Mouse (Mus musculus) regulatory T cell (primary cell): ENCODE results near the gene Mrm3.

Experiments used
- in situ Hi-C: fragments of 300-600 bp; cut with MboI, MseI; formaldehyde crosslinking; loops from one replicate; pipeline ENCODE4 v1.15.1; 2025; ENCODE audit warnings: high pct_unique_total_duplicates

The Mrm3 gene

DNA sequence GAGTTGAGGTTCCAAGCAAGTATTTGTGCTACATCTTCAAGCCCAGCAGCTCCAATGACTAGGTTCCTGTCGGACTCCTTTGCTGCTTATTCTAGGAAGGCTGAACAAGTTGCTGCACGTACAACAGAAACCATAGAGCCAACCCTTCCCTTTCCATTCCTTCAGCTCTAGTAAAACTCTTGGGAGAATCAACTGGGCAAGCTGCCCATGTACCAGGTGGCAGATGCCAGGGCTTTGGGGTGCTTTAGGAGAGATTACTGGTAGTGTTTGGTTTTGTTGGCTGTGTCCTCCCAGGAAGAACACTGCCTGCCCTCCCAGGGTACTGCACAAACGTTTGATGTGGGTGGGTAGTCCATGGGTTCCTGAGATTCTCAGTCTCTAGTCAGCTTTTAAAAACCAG lies 8.5 kb downstream of the Mrm3 start:
- in situ Hi-C loops: no loop called here

GRCm38 (mm10) chr11:76253145-76253917 lies 9.8 kb downstream of the Mrm3 start:
- in situ Hi-C loops: no loop called here

DNA sequence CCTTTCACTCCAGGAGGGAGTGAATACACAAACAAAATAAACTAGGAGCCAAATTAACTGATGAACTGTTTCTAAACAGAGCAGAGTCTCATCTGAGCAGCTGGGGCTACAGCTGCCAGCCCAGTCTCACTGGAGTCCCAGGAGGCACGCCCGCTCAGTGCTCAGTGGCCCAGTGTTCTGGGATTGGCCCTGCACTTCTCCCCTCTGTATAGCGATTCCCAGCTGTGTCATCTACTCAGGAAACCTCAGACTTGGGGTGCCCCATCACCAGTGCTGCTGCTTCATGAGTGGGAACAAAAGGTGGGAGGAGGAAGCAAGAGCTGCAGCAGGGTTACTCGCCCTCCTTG lies 10.4 kb downstream of the Mrm3 start:
- in situ Hi-C loops: no loop called here

DNA sequence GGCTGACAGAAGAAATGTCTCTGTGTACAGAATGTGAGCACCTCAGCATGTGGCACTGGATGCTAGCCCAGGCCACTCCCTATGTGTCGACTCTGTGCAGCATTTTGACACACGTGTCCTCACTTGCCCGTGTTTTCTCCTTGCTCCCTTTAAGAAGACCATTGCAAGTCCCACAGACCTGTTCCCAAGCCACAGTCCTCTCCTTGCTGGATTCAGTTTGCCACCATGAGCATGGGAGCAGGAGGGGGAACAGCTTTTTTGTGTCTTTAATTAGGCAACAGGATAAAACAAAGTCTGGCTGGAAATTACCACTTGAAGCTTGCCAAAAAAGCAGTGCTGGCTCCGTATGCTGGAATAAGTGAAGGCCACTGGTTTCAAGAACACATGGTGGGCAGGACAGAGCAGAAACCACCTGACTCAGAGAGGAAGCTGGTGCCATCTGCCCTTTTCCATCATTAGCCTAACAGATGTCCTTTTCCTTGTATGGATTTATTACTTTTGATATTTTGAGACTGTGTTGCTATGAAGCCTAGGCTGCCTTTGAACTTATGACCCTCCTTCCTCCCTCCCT lies 12.0 kb downstream of the Mrm3 start:
- in situ Hi-C loops: loop anchor here (5.0 kb wide), 1 partner anchor 152 kb away; the partner anchor contains the start of gene Timm22

DNA sequence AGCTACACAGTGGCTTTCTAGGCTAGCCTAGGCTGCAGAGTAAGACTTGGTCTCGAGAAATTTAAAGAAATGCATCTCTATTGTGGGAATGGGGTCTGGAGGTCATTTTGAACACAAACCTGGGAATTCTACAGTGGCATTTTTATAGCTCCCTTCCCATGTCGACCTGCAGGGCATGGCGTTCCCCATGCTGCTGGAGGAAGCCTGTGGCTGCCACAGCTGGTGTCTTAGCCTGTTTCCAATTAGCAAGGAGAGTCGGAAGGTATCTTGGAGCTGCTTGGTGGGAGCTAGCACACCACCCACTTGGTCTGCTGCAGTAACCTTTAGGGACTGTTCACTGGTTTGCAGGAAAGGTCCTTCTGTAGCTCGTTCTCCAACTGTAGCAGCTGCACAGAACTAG lies 12.6 kb downstream of the Mrm3 start:
- in situ Hi-C loops: loop anchor here (5.0 kb wide), 1 partner anchor 151 kb away; the partner anchor contains the start of gene Timm22

GRCm38 (mm10) chr11:76257386-76257785 lies 13.9 kb downstream of the Mrm3 start:
- in situ Hi-C loops: loop anchor here (5.0 kb wide), 1 partner anchor 150 kb away; the partner anchor contains the start of gene Timm22

DNA sequence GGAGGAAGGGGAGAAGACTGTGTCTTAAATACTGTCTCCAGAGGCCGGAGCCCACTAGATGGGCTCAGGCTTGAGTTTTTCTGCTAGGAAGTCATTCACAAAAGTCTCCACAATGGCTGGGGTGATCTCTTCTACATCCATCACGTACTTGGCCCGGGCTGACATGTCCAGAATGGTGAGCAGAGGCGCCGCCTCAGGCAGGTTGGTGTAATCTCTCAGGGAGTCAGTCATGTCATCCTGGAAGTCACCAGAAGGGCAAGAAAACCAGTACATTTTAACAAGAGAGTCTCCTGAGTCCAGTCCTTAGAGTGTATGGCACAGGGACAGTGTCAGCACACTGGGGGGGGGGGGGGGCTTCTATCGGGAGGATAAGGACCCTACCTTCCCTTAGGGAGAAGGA lies 15.0 kb downstream of the Mrm3 start:
- in situ Hi-C loops: loop anchor here (5.0 kb wide), 1 partner anchor 149 kb away; the partner anchor contains the start of gene Timm22

DNA sequence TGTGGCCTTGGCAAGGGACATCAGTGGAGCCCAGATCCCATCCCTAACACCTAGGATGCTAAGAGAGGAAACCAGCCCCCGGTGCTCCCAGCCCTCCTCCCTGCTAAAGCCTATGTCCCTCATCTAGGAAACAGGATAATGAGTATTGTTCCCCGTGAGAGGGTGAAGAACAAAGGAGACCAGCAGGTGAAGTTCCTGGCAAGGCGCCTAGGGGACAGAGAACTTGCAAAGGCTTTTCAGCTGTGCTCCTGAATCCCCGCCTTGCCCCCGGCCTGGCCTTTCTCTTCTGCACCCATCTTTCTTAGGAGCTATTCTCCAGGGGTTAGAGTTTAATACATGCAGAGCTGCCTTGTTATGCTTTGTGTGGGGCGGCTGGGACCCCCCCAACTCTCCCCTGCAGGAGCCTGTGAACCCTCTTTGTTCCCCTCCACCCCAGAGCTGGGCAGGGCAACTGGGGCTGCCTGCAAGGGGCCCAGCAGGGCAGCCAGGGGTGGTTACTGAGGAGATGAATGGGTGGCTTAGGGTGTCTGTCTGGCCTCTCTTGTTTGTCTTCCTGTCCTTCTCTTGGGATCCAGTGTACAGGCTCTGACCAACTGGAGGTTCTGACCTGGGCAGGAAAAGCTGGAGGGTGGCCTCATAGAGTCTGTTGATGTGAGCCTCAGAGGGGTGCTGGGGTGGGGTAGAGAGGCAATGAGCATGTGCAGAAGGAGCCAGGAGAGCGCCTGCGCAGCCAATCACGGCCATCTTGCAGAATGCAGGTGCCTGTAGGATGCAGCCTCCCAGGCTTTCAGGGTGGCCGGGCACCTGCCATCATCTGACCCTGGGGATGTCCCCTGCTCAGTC lies 16.9 kb downstream of the Mrm3 start:
- in situ Hi-C loops: no loop called here

DNA sequence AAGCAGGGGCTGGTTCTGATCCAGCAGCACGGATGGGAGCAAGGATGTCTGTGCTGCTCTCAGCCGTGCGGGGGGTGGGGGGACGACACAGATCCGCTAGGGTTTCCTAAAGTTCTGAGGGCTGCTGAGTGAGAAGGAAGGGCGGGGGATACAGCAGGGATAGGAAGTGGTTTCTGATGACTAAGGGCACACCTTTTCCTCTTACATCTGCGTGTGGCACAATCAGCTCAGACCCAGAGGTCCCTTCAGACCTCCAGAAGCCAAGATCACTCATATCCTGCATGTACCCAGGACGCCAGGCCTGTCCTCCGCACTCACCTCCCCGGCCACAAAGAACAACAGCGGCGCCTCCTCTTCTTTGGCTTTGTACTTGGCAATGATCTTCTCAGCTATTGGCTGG lies 17.7 kb downstream of the Mrm3 start:
- in situ Hi-C loops: no loop called here

- in situ Hi-C loops: no loop called here
Observed at GRCm38 (mm10) chr11:76262611-76263351, 19.3 kb downstream of the Mrm3 start.

DNA sequence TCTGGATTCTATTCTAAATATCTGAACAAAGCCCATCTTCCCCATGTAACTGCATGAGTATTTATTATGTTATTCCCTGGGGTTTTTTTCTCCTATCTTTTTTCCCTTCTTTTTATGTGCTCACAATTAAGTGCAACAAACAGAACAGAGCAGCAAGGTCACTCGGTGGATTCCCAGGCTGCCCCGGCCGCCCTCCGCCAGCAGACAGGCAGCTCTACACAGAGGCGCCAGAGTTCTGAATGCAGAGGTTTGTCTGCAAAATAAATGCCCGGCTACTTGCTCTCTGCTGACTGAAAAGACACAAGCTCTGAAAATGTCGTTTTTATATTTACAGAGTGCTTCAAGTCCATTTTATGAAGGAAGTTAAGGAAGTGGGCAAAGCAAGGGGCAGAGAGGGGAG lies 24.0 kb downstream of the Mrm3 start:
- in situ Hi-C loops: no loop called here

DNA sequence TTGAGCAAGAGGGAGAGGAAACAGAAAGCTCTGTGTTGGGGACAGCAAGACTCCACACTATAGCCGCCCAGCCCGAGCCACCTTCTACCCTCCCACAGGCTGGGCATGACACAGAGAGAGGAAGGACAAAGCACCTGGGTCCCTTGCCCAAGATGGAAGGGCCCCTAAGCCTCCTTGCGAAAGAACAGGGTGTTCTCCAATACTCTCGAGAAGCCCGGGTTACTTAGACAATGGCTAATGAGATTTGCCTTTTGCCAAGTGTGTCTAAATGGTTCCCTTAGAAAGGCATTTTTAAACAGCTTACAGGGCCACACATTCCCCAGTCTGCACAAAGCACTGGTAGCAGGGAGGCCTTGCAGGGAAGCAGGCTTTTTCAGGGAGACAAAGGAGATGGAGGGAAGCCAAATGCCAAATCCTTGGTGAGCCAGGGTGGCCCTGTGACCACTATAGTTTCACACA lies 24.5 kb downstream of the Mrm3 start:
- in situ Hi-C loops: no loop called here

DNA sequence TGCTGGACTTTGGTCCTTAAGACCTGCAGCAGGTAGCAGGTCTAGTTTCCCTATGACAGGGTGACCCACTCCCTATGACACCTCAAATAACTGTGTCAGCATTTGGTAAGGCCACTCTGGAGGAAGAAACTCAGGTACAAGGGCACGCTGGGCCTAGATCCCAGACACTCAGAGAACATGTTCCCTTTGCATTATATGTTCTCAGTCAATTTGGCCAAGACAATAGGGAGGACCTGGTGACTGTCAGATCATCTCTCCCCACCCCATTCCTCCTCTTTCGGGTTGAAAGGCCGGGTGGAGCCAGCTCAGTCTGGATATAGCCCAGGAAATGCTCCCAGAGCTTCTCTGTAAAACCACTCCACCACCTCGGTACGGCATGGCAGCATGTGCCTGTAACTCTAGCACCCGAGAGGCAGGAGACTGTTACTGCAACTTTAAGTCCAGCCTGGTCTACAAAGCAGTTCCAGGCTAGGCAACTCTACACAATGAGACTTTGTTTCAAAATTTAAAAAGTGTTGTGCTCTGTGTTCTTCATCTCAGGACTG lies 25.1 kb downstream of the Mrm3 start:
- in situ Hi-C loops: no loop called here

DNA sequence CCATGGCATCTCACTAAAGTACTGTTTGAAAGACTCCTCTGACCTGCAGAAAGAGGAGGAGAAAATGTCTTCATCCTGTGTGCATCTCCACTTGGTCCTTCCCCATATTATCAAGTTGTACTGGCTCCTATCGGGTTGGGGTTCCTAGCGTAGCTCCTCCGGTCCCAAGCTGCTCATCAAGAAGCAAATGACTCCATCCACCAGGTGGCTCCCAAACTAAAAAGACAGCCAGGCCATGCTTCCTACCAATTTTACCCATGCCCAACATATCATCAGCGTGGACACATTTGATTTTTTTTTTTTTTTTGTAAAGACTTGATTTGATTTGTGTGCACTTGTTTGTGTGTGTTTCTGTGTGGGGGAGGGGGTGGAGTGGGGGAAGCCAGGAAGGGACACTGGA lies 28.9 kb downstream of the Mrm3 start:
- in situ Hi-C loops: no loop called here

DNA sequence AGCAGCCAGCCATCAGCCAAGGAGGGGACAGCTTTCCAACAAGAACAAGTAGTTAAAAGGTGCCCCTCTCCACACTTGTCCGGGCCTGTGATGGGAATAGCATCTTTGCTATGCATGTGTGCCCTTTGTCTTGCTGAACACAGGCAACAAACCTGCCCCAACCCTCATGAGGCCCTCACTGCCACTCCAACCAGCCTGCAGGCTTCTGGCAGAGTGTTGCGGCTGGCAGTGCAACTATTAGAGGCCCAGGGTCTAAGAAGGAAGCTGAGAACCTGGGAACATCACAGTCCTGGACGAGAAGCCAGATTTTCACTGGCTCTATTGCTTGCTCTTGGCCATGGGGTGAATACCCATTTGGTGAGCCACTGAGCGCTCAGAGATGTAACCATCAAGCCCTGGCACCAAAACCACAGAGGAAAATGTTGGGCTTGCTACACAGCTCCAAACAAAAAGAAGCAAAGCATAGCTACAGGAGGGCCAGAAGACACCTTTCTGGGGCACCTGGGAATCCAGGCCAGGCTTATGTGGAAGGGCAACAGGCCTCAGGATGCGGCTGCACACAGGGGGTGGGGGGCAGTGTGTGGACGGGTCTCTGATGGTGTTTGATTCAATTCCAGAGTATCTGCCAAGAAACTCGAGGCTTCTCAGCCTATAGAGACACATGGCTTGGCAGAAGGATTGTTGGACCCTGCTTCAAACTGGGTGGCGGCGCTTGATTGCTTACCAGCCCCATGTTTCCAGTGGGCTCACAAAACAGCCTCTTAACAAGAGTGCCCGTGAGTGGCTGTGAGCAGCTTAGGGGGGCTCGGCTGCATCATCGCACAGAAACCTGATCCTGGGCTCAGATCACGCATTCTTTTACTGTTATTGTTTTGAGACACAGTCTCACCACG lies 35.7 kb downstream of the Mrm3 start:
- in situ Hi-C loops: no loop called here

- in situ Hi-C loops: no loop called here
Observed at GRCm38 (mm10) chr11:76279971-76280370, 36.5 kb downstream of the Mrm3 start.

DNA sequence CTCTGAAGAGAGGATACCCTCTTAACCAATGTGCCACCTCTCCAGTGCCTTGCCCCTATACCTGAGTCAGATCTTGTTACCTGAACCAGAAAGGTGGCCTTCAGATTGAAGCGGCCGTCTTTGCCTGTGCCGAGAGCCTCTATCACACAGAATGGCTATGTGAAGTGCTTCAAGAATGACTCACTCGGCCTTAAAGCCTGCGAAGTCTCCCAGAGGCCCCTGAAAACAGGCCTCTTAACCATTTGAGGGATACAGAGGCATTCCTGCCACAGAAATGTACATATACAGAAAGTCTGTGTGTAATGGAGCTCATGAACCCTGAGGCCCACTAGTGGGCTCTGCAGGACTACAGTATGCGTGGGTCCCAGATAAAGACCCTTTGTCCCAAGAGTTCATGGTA lies 40.3 kb downstream of the Mrm3 start:
- in situ Hi-C loops: no loop called here

- in situ Hi-C loops: no loop called here
Observed at GRCm38 (mm10) chr11:76285431-76286075, 42.0 kb downstream of the Mrm3 start.

DNA sequence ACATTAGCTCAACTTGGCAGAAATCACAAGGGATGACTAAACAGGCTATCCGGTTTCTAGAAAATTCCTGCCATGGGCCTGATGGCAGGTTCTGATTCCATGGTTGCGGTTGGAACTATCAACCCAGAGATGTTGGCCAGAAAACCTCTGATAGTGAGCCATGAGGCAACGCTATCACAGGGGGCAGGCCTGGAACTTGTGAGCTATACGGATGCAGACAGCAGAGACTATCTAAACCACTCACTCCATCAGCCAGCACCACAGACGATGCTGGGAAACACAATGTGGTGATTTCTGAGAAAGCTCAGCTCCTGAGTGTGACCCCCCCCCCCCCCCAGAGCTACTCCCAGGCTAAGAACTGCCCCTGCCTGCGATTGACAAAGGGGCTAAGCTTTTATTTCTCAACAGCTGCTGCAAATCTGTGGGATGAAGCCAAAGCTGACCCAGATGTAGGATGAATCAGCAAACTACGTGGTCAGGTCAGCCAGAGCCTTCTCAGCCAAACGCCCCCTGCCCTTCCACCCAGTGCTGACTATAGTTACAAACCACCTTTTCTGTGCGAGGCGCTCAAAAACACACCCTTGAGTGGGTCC lies 43.1 kb downstream of the Mrm3 start:
- in situ Hi-C loops: no loop called here
